Mouse (Mus musculus): ENCODE measurements around the gene Psip1. TPM values are rescaled to one million over a fixed set of nuclear protein-coding genes. Genes with fewer than 3 reads are reported as not detected.
"Not testable (repeated sequence)": the region's sequence is repeated elsewhere in the genome, so short reads cannot be mapped to it uniquely, and the experiment has no call there.

The Psip1 gene
- 119 and 127 TPM in 2 replicates for polyA plus RNA-seq (2016; fragmentation: Nextera tagmentation; extraction: Ambion mirVana)

- H3K9ac ChIP-seq, result peak within 1 kb of the TSS; percentile 85
- H3K4me1 ChIP-seq (replicated peaks), result peaks cover 12% of the 10 kb centered on the region
- peak; percentile 92 for ATAC-seq (ENCODE audit: insufficient number of reproducible peaks, low FRiP score)
- H3K4me2 ChIP-seq, result peak within 1 kb of the TSS; percentile 72
- H3K27me3 ChIP-seq (replicated peaks), result no peaks in the 10 kb centered on the region
- H3K27ac ChIP-seq (ENCODE audit: poor library complexity, severe bottlenecking), result peak within 1 kb of the TSS; percentile 94
- under 1% methylated on average over 69 of the region's 86 CpGs for WGBS
- H3K4me3 ChIP-seq, result peak within 1 kb of the TSS; percentile 82
- peaks cover 18% of the 10 kb centered on the region for H3K36me3 ChIP-seq
- H3K9me3 ChIP-seq (replicated peaks), result no peaks in the 10 kb centered on the region
Measured at GRCm38 (mm10) chr4:83486117-83486901, at the start of gene Psip1. TSS of gene Psip1 (minus strand) at chr4:83486459.

GRCm38 (mm10) chr4:83534024-83534423, 47.8 kb upstream of the Psip1 start:
- H3K27me3 ChIP-seq (replicated peaks), result no peaks in the 10 kb centered on the region
- ATAC-seq (ENCODE audit: insufficient number of reproducible peaks, low FRiP score), result no peak
- H3K4me3 ChIP-seq, result no peak overlapping the region
- no peaks in the 10 kb centered on the region for H3K9me3 ChIP-seq (replicated peaks)
- no peak overlapping the region for H3K27ac ChIP-seq (ENCODE audit: poor library complexity, severe bottlenecking)
- H3K4me1 ChIP-seq (replicated peaks), result no peaks in the 10 kb centered on the region
- H3K4me2 ChIP-seq, result no peak overlapping the region
- H3K9ac ChIP-seq, result no peak overlapping the region
- H3K36me3 ChIP-seq, result no peaks in the 10 kb centered on the region
- WGBS, result 60% methylated on average over 7 of the region's 7 CpGs

- H3K36me3 ChIP-seq, result no peaks in the 10 kb centered on the region
- no peaks in the 10 kb centered on the region for H3K27me3 ChIP-seq (replicated peaks)
- H3K9me3 ChIP-seq (replicated peaks), result no peaks in the 10 kb centered on the region
- 75% methylated on average over 9 of the region's 9 CpGs for WGBS
- H3K9ac ChIP-seq, result no peak overlapping the region
- ATAC-seq (ENCODE audit: insufficient number of reproducible peaks, low FRiP score), result no peak
- no peaks in the 10 kb centered on the region for H3K4me1 ChIP-seq (replicated peaks)
- H3K4me3 ChIP-seq, result no peak overlapping the region
- no peak overlapping the region for H3K27ac ChIP-seq (ENCODE audit: poor library complexity, severe bottlenecking)
- H3K4me2 ChIP-seq, result no peak overlapping the region
Measured at GRCm38 (mm10) chr4:83533168-83533911, 47.1 kb upstream of the Psip1 start.

GRCm38 (mm10) chr4:83530060-83530459, 43.8 kb upstream of the Psip1 start:
- not testable (repeated sequence) for H3K27ac ChIP-seq (ENCODE audit: poor library complexity, severe bottlenecking); H3K4me2 ChIP-seq; ATAC-seq (ENCODE audit: insufficient number of reproducible peaks, low FRiP score); H3K27me3 ChIP-seq (replicated peaks); H3K9me3 ChIP-seq (replicated peaks); H3K4me1 ChIP-seq (replicated peaks); H3K4me3 ChIP-seq; H3K9ac ChIP-seq; H3K36me3 ChIP-seq
- 96% methylated on average over 4 of the region's 4 CpGs for WGBS

- H3K9me3 ChIP-seq (replicated peaks), result no peaks in the 10 kb centered on the region
Measured at GRCm38 (mm10) chr4:83527921-83528320, 41.7 kb upstream of the Psip1 start.

GRCm38 (mm10) chr4:83526988-83527334, 40.7 kb upstream of the Psip1 start:
- Histone ChIP-seq H3K4me3 (no peak overlapping the region), H3K27me3 (replicated peaks) (no peaks in the 10 kb centered on the region), H3K4me2 (no peak overlapping the region), H3K27ac (ENCODE audit: poor library complexity, severe bottlenecking) (no peak overlapping the region), H3K9ac (no peak overlapping the region), H3K9me3 (replicated peaks) (no peaks in the 10 kb centered on the region), H3K4me1 (replicated peaks) (peaks cover 3% of the 10 kb centered on the region; the same call in 1 of the 2 replicates), H3K36me3 (no peaks in the 10 kb centered on the region)
- WGBS, result 55% methylated on average over 6 of the region's 6 CpGs
- ATAC-seq (ENCODE audit: insufficient number of reproducible peaks, low FRiP score), result no peak

More at GRCm38 (mm10) chr4:83527921-83528320, 41.7 kb upstream of the Psip1 start:
- ATAC-seq (ENCODE audit: insufficient number of reproducible peaks, low FRiP score), result no peak
- H3K36me3 ChIP-seq, result no peaks in the 10 kb centered on the region
- H3K9ac ChIP-seq, result no peak overlapping the region
- no peak overlapping the region for H3K27ac ChIP-seq (ENCODE audit: poor library complexity, severe bottlenecking)
- no peaks in the 10 kb centered on the region for H3K27me3 ChIP-seq (replicated peaks)
- H3K4me1 ChIP-seq (replicated peaks), result peaks cover 3% of the 10 kb centered on the region; the same call in 1 of the 2 replicates
- H3K4me2 ChIP-seq, result no peak overlapping the region
- no peak overlapping the region for H3K4me3 ChIP-seq

GRCm38 (mm10) chr4:83526270-83526987, 40.2 kb upstream of the Psip1 start:
- ATAC-seq (ENCODE audit: insufficient number of reproducible peaks, low FRiP score), result no peak
- H3K36me3 ChIP-seq, result no peaks in the 10 kb centered on the region
- H3K4me2 ChIP-seq, result peak overlapping the region; percentile 90
- peak overlapping the region; percentile 75 for H3K4me3 ChIP-seq
- no peak overlapping the region for H3K27ac ChIP-seq (ENCODE audit: poor library complexity, severe bottlenecking)
- no peak overlapping the region for H3K9ac ChIP-seq
- H3K27me3 ChIP-seq (replicated peaks), result no peaks in the 10 kb centered on the region
- no peaks in the 10 kb centered on the region for H3K9me3 ChIP-seq (replicated peaks)
- H3K4me1 ChIP-seq (replicated peaks), result peaks cover 3% of the 10 kb centered on the region; the same call in 1 of the 2 replicates
- WGBS, result 11% methylated on average over 13 of the region's 13 CpGs

- H3K9me3 ChIP-seq (replicated peaks), result no peaks in the 10 kb centered on the region
- no peaks in the 10 kb centered on the region for H3K36me3 ChIP-seq
- H3K9ac ChIP-seq, result peak overlapping the region; percentile 84
- H3K27me3 ChIP-seq (replicated peaks), result no peaks in the 10 kb centered on the region
- WGBS, result 1% methylated on average over 18 of the region's 18 CpGs
- H3K4me1 ChIP-seq (replicated peaks), result peaks cover 3% of the 10 kb centered on the region; the same call in 1 of the 2 replicates
- peak overlapping the region; percentile 85 for H3K27ac ChIP-seq (ENCODE audit: poor library complexity, severe bottlenecking)
- peak; percentile 70 for ATAC-seq (ENCODE audit: insufficient number of reproducible peaks, low FRiP score)
- H3K4me2 ChIP-seq, result peak overlapping the region; percentile 90
- H3K4me3 ChIP-seq, result peak overlapping the region; percentile 75
Measured at GRCm38 (mm10) chr4:83525690-83526055, 39.4 kb upstream of the Psip1 start.

GRCm38 (mm10) chr4:83524843-83525689, 38.8 kb upstream of the Psip1 start, which contains the start of gene Ccdc171:
TSS of gene Ccdc171 (plus strand) at chr4:83525545.
- H3K4me2 ChIP-seq, result peak within 1 kb of the TSS; percentile 90
- peak; percentile 98 for ATAC-seq (ENCODE audit: insufficient number of reproducible peaks, low FRiP score)
- H3K36me3 ChIP-seq, result no peaks in the 10 kb centered on the region
- H3K27me3 ChIP-seq (replicated peaks), result no peaks in the 10 kb centered on the region
- peak within 1 kb of the TSS; percentile 89 for H3K27ac ChIP-seq (ENCODE audit: poor library complexity, severe bottlenecking)
- H3K4me3 ChIP-seq, result peak within 1 kb of the TSS; percentile 75
- H3K9me3 ChIP-seq (replicated peaks), result no peaks in the 10 kb centered on the region
- peak within 1 kb of the TSS; percentile 84 for H3K9ac ChIP-seq
- under 1% methylated on average over 69 of the region's 73 CpGs for WGBS
- H3K4me1 ChIP-seq (replicated peaks), result peaks cover 3% of the 10 kb centered on the region; the same call in 1 of the 2 replicates

- 12% methylated on average over 6 of the region's 6 CpGs for WGBS
- Histone ChIP-seq H3K9me3 (replicated peaks) (no peaks in the 10 kb centered on the region), H3K27me3 (replicated peaks) (no peaks in the 10 kb centered on the region), H3K27ac (ENCODE audit: poor library complexity, severe bottlenecking) (peak overlapping the region; percentile 89), H3K4me3 (peak overlapping the region; percentile 75), H3K36me3 (no peaks in the 10 kb centered on the region), H3K4me1 (replicated peaks) (peaks cover 3% of the 10 kb centered on the region; the same call in 1 of the 2 replicates), H3K4me2 (peak overlapping the region; percentile 90), H3K9ac (peak overlapping the region; percentile 83)
- no peak for ATAC-seq (ENCODE audit: insufficient number of reproducible peaks, low FRiP score)
Measured at GRCm38 (mm10) chr4:83524456-83524842, 38.2 kb upstream of the Psip1 start.
